Comparison of ENCODE assay signal across 8 mouse cellular contexts in genomic region chr8:120382436-120383203, GRCm38 (mm10).
DNase-seq lines count a peak whose midpoint lies in the region; ATAC-seq and TF ChIP-seq lines count a peak whose summit lies in the region.

No protein-coding gene starts in this region.

- no peak for TF ChIP-seq CTCF in stomach, postnatal 0 days (IDR thresholded peaks at IDR 0.05; ENCODE audit: low read depth)

- peaks cover 58% of the 10 kb centered on the region for H3K4me1 ChIP-seq in hindbrain, embryonic 15.5 days (replicated peaks)
- peaks cover 66% of the 10 kb centered on the region for H3K4me1 ChIP-seq in midbrain, embryonic 12.5 days
- peaks cover 9% of the 10 kb centered on the region for H3K4me1 ChIP-seq in stomach, postnatal 0 days (replicated peaks; ENCODE audit: control insufficient read depth, insufficient read depth)

- peak; percentile 92 for ATAC-seq in hindbrain, embryonic 15.5 days (ENCODE audit: low FRiP score, low read depth)
- peak; percentile 28; the same call in 1 of the 2 replicates for ATAC-seq in midbrain, embryonic 12.5 days (ENCODE audit: low FRiP score, low read depth)
- peak; percentile 59 for ATAC-seq in stomach, postnatal 0 days (ENCODE audit: low FRiP score, low TSS enrichment)

- H3K9ac ChIP-seq in hindbrain, embryonic 15.5 days, result no peak overlapping the region
- peak overlapping the region; percentile 4; the same call in 1 of the 2 replicates for H3K9ac ChIP-seq in midbrain, embryonic 12.5 days (replicated peaks)
- no peak overlapping the region for H3K9ac ChIP-seq in stomach, postnatal 0 days (ENCODE audit: low read length)

- no peaks in the 10 kb centered on the region for H3K36me3 ChIP-seq in hindbrain, embryonic 15.5 days
- no peaks in the 10 kb centered on the region for H3K36me3 ChIP-seq in midbrain, embryonic 12.5 days
- no peaks in the 10 kb centered on the region for H3K36me3 ChIP-seq in stomach, postnatal 0 days (ENCODE audit: control insufficient read depth, insufficient read depth, low read length)

- no peak overlapping the region for H3K4me2 ChIP-seq in hindbrain, embryonic 15.5 days
- no peak overlapping the region for H3K4me2 ChIP-seq in midbrain, embryonic 12.5 days (replicated peaks)
- no peak overlapping the region; the same call in 1 of the 2 replicates for H3K4me2 ChIP-seq in stomach, postnatal 0 days (replicated peaks; ENCODE audit: low read depth)

- WGBS in hindbrain, embryonic 15.5 days, result 34% methylated on average over 19 of the region's 19 CpGs
- 68% methylated on average over 19 of the region's 19 CpGs for WGBS in midbrain, embryonic 12.5 days
- WGBS in stomach, postnatal 0 days, result 36% methylated on average over 19 of the region's 19 CpGs

- no peaks in the 10 kb centered on the region for H3K27me3 ChIP-seq in hindbrain, embryonic 15.5 days
- peaks cover 14% of the 10 kb centered on the region for H3K27me3 ChIP-seq in midbrain, embryonic 12.5 days
- H3K27me3 ChIP-seq in stomach, postnatal 0 days (ENCODE audit: control insufficient read depth, insufficient read depth, low read length), result no peaks in the 10 kb centered on the region

- H3K4me3 ChIP-seq in hindbrain, embryonic 15.5 days, result no peak overlapping the region
- no peak overlapping the region for H3K4me3 ChIP-seq in midbrain, embryonic 12.5 days
- no peak overlapping the region for H3K4me3 ChIP-seq in stomach, postnatal 0 days (ENCODE audit: low read depth, low read length)

- DNase-seq in adrenal gland, adult (ENCODE audit: inconsistent age in 2 of 2, low spot score in 1 of 2), result peak; percentile 85 to 95
- peak; percentile 94 to 98 for DNase-seq in cerebellum, postnatal 14 days
- DNase-seq in gastrocnemius, postnatal 10 days, result peak; percentile 87
- DNase-seq in left cerebral cortex, adult 11 months (ENCODE audit: low spot score), result peak; percentile 86
- DNase-seq in stomach, postnatal 0 days (ENCODE audit: low spot score), result peak; percentile 67
- no peak for DNase-seq in embryo, embryonic 9.5 days (ENCODE audit: extremely low spot score)

- TF ChIP-seq EP300 in stomach, postnatal 0 days (optimal IDR thresholded peaks at IDR 0.05), result no peak

- no peaks in the 10 kb centered on the region for H3K9me3 ChIP-seq in hindbrain, embryonic 15.5 days
- 0 out of 2 replicates have a peak, but pooled peaks cover 2% of the 10 kb centered on the region for H3K9me3 ChIP-seq in midbrain, embryonic 12.5 days
- no peaks in the 10 kb centered on the region for H3K9me3 ChIP-seq in stomach, postnatal 0 days (ENCODE audit: control insufficient read depth, low read length)

- peak overlapping the region; percentile 82 for H3K27ac ChIP-seq in hindbrain, embryonic 15.5 days (replicated peaks)
- H3K27ac ChIP-seq in midbrain, embryonic 12.5 days (replicated peaks), result peak overlapping the region; percentile 66
- H3K27ac ChIP-seq in stomach, postnatal 0 days (replicated peaks), result peak overlapping the region; percentile 74

Comparison
In these comparisons a context has a peak if more than half of its experiments do, and no peak if none do; other contexts are left out.
1. ATAC-seq: peak in every context shown above with its lines; median percentile 92 in hindbrain, embryonic 15.5 days; 59 in stomach, postnatal 0 days; 28 in midbrain, embryonic 12.5 days.